Mouse (Mus musculus) liver, postnatal 0 days (tissue): Measurements from ENCODE around the gene Dnttip2. TPM values are rescaled to one million over a fixed set of nuclear protein-coding genes. Genes with fewer than 3 reads are reported as not detected.
A peak's percentile ranks its signal among the peaks of the same experiment; 100 is the strongest.

Experiments used
- ATAC-seq: fragments of 200-750 bp; cut with Nextera tagmentation; 2 replicates; pipeline ENCODE4 v1.8.0; 2017; ENCODE audit warnings: mild to moderate bottlenecking, moderate library complexity
- DNase-seq: peaks from one replicate; pipeline ENCODE4 v3.0.0-alpha.2; 2016
- H3K27ac ChIP-seq: fragments of 300-500 bp; sonication (generic); 2 replicates; pipeline ENCODE4 v1.5.1; 2014; ENCODE audit warnings: antibody characterized with exemption, moderate library complexity, mild to moderate bottlenecking, low read depth
- H3K27me3 ChIP-seq: fragments of 300-500 bp; sonication (generic); 2 replicates; pipeline ENCODE4 v1.6.1; 2014; ENCODE audit warnings: low read length, control low read depth, mixed read lengths; ENCODE audit not compliant: insufficient read depth
- H3K36me3 ChIP-seq: fragments of 300-500 bp; sonication (generic); replicated peaks from 2 replicates; pipeline ENCODE4 v1.6.1; 2014; ENCODE audit warnings: mild to moderate bottlenecking, control low read depth, low read length, moderate library complexity, mixed read lengths; ENCODE audit not compliant: insufficient read depth
- H3K4me1 ChIP-seq: fragments of 300-500 bp; sonication (generic); 2 replicates; pipeline ENCODE4 v1.6.1; 2014; ENCODE audit warnings: antibody characterized with exemption, mild to moderate bottlenecking, control low read depth; ENCODE audit not compliant: insufficient read depth
- H3K4me2 ChIP-seq: fragments of 300-500 bp; sonication (generic); 2 replicates; pipeline ENCODE4 v1.6.1; 2014; ENCODE audit warnings: low read depth, mild to moderate bottlenecking, low read length, moderate library complexity, mixed read lengths
- H3K4me3 ChIP-seq: fragments of 300-500 bp; sonication (generic); 2 replicates; pipeline ENCODE4 v1.5.1; 2014; ENCODE audit warnings: low read depth, low read length
- H3K9ac ChIP-seq: fragments of 300-500 bp; sonication (generic); replicated peaks from 2 replicates; pipeline ENCODE4 v1.6.1; 2014; ENCODE audit warnings: mild to moderate bottlenecking, moderate library complexity
- H3K9me3 ChIP-seq: fragments of 300-500 bp; sonication (generic); 2 replicates; pipeline ENCODE4 v1.6.1; 2016; ENCODE audit warnings: mild to moderate bottlenecking, control low read depth, low read length, mixed read lengths
- CTCF ChIP-seq: sonication (generic); IDR thresholded peaks from 2 replicates; pipeline ENCODE4 v1.5.1; 2016; ENCODE audit warnings: antibody characterized with exemption, low read depth
- EP300 ChIP-seq: IDR thresholded peaks from 2 replicates; pipeline ENCODE4 v1.6.1; 2016; ENCODE audit warnings: antibody characterized with exemption, low read depth, mild to moderate bottlenecking
- WGBS: fragments of 180-500 bp; shearing (Covaris S2); extraction: QIAGEN DNeasy Blood & Tissue Kit; methylation state at CpG from one replicate; pipeline ENCODE4 v1.1.7; 2014; ENCODE audit not compliant: insufficient replicate concordance; 5-methylcytosine and 5-hydroxymethylcytosine counted together
- polyA plus RNA-seq: library from polyadenylated mRNA; unstranded; fragments of >200 nt; fragmentation: Nextera tagmentation; extraction: Ambion mirVana; gene quantifications from 2 replicates; pipeline ENCODE4 v1.2.1, GENCODE M21; 2015

Gene Dnttip2
- polyA plus RNA-seq, 1 experiment from 2014 or later = 25.3 TPM

- Histone ChIP-seq H3K27ac (no peak overlapping the region), H3K9me3 (no peaks in the 10 kb centered on the region), H3K27me3 (no peaks in the 10 kb centered on the region), H3K36me3 (no peaks in the 10 kb centered on the region), H3K9ac (no peak overlapping the region), H3K4me3 (no peak overlapping the region), H3K4me1 (no peaks in the 10 kb centered on the region), H3K4me2 (no peak overlapping the region)
- ATAC-seq (no peak), DNase-seq (no peak)
- TF ChIP-seq CTCF (no peak), EP300 (no peak)
- whole genome bisulfite sequencing = 68% methylated on average over 4 of the region's 4 CpGs
Measured at GRCm38 (mm10) chr3:122304560-122304959, 30.4 kb downstream of the Dnttip2 start.

GRCm38 (mm10) chr3:122307894-122308671, 33.9 kb downstream of the Dnttip2 start:
- no peak for DNase-seq
- TF ChIP-seq EP300 (no peak), CTCF (no peak)
- H3K36me3 ChIP-seq = no peaks in the 10 kb centered on the region
- H3K4me1 ChIP-seq = no peaks in the 10 kb centered on the region
- H3K27me3 ChIP-seq = no peaks in the 10 kb centered on the region
- no peak overlapping the region for H3K4me2 ChIP-seq
- H3K9ac ChIP-seq = no peak overlapping the region
- ATAC-seq = no peak
- H3K9me3 ChIP-seq = no peaks in the 10 kb centered on the region
- no peak overlapping the region for H3K4me3 ChIP-seq
- H3K27ac ChIP-seq = no peak overlapping the region
- 33% methylated on average over 4 of the region's 4 CpGs for WGBS

- H3K9me3 ChIP-seq = no peaks in the 10 kb centered on the region
- H3K27ac ChIP-seq = no peak overlapping the region
- no peak for TF ChIP-seq EP300
- TF ChIP-seq CTCF = no peak
- DNase-seq (no peak), ATAC-seq (no peak)
- H3K4me2 ChIP-seq = no peak overlapping the region
- no peak overlapping the region for H3K4me3 ChIP-seq
- no peak overlapping the region for H3K9ac ChIP-seq
- peaks cover 4% of the 10 kb centered on the region for H3K4me1 ChIP-seq
- H3K27me3 ChIP-seq = no peaks in the 10 kb centered on the region
- WGBS = 24% methylated on average over 6 of the region's 6 CpGs
- H3K36me3 ChIP-seq = no peaks in the 10 kb centered on the region
Measured at GRCm38 (mm10) chr3:122308981-122309380, 34.8 kb downstream of the Dnttip2 start.

GRCm38 (mm10) chr3:122312078-122312477, 37.9 kb downstream of the Dnttip2 start:
- H3K27ac ChIP-seq = 0 out of 2 replicates have a peak overlapping the region, but pooled peaks have one; percentile 64
- H3K27me3 ChIP-seq = no peaks in the 10 kb centered on the region
- no peaks in the 10 kb centered on the region for H3K9me3 ChIP-seq
- no peaks in the 10 kb centered on the region for H3K36me3 ChIP-seq
- TF ChIP-seq EP300 (no peak), CTCF (peak; percentile 97)
- peaks cover 5% of the 10 kb centered on the region for H3K4me1 ChIP-seq
- no peak overlapping the region for H3K4me2 ChIP-seq
- no peak overlapping the region for H3K9ac ChIP-seq
- no peak overlapping the region for H3K4me3 ChIP-seq
- peak; percentile 87 for DNase-seq
- ATAC-seq = peak; percentile 55
- WGBS = 16% methylated on average over 2 of the region's 2 CpGs

- no peak overlapping the region for H3K4me2 ChIP-seq
Measured at GRCm38 (mm10) chr3:122312936-122313629, 38.9 kb downstream of the Dnttip2 start.

GRCm38 (mm10) chr3:122313936-122314335, 39.7 kb downstream of the Dnttip2 start:
- no peaks in the 10 kb centered on the region for H3K36me3 ChIP-seq
- DNase-seq = no peak
- WGBS = 33% methylated on average over 7 of the region's 7 CpGs
- no peak overlapping the region for H3K9ac ChIP-seq
- H3K4me1 ChIP-seq = peaks cover 5% of the 10 kb centered on the region
- no peak overlapping the region for H3K4me2 ChIP-seq
- no peaks in the 10 kb centered on the region for H3K9me3 ChIP-seq
- no peaks in the 10 kb centered on the region for H3K27me3 ChIP-seq
- H3K4me3 ChIP-seq = no peak overlapping the region
- H3K27ac ChIP-seq = no peak overlapping the region
- no peak for TF ChIP-seq CTCF
- no peak for TF ChIP-seq EP300
- ATAC-seq = no peak

More at GRCm38 (mm10) chr3:122312936-122313629, 38.9 kb downstream of the Dnttip2 start:
- Histone ChIP-seq H3K4me3 (no peak overlapping the region), H3K36me3 (no peaks in the 10 kb centered on the region), H3K9ac (no peak overlapping the region), H3K27ac (peak overlapping the region; percentile 64), H3K27me3 (no peaks in the 10 kb centered on the region), H3K9me3 (no peaks in the 10 kb centered on the region), H3K4me1 (peaks cover 5% of the 10 kb centered on the region)
- DNase-seq (peak; percentile 65), ATAC-seq (peak; percentile 94)
- no peak for TF ChIP-seq CTCF
- no peak; the same call in 1 of the 2 replicates for TF ChIP-seq EP300
- WGBS = 54% methylated on average over 10 of the region's 10 CpGs
